Mouse (Mus musculus) liver, embryonic 15.5 days (tissue): ENCODE measurements at regions not wholly inside any gene's neighbourhood (a gene's known extent, or its start where the extent isn't known, plus 50 kb on each side); places are given as distances from the start of the nearest gene placed in this dataset.

ENCODE experiments used
- ATAC-seq: fragments of 200-750 bp; cut with Nextera tagmentation; 2 replicates; pipeline ENCODE4 v1.8.0; 2017; ENCODE audit warnings: moderate number of reproducible peaks, mild to moderate bottlenecking, moderate library complexity; ENCODE audit not compliant: insufficient read depth
- H3K27ac ChIP-seq: fragments of 300-500 bp; sonication (generic); replicated peaks from 2 replicates; pipeline ENCODE4 v1.5.1; 2015; ENCODE audit warnings: mild to moderate bottlenecking, inconsistent platforms
- H3K27me3 ChIP-seq: fragments of 300-500 bp; sonication (generic); 2 replicates; pipeline ENCODE4 v1.6.1; 2015; ENCODE audit warnings: mild to moderate bottlenecking, inconsistent platforms
- H3K36me3 ChIP-seq: fragments of 300-500 bp; sonication (generic); replicated peaks from 2 replicates; pipeline ENCODE4 v1.6.1; 2015; ENCODE audit warnings: moderate library complexity, mild to moderate bottlenecking, inconsistent platforms
- H3K4me1 ChIP-seq: fragments of 300-500 bp; sonication (generic); replicated peaks from 2 replicates; pipeline ENCODE4 v1.6.1; 2015; ENCODE audit warnings: inconsistent platforms
- H3K4me2 ChIP-seq: fragments of 300-500 bp; sonication (generic); 2 replicates; pipeline ENCODE4 v1.6.1; 2015; ENCODE audit warnings: moderate library complexity, mild to moderate bottlenecking, inconsistent platforms
- H3K4me3 ChIP-seq: fragments of 300-500 bp; sonication (generic); replicated peaks from 2 replicates; pipeline ENCODE4 v1.5.1; 2015; ENCODE audit warnings: mild to moderate bottlenecking, inconsistent platforms
- H3K9ac ChIP-seq: fragments of 300-500 bp; sonication (generic); 2 replicates; pipeline ENCODE4 v1.6.1; 2015; ENCODE audit warnings: moderate library complexity, mild to moderate bottlenecking, inconsistent platforms
- H3K9me3 ChIP-seq: fragments of 300-500 bp; sonication (generic); replicated peaks from 2 replicates; pipeline ENCODE4 v1.6.1; 2016; ENCODE audit warnings: inconsistent platforms
- WGBS: fragments of 180-500 bp; shearing (Covaris S2); methylation state at CpG from one replicate; pipeline ENCODE4 v1.1.7; 2015; ENCODE audit warnings: mixed read lengths; ENCODE audit not compliant: insufficient replicate concordance; 5-methylcytosine and 5-hydroxymethylcytosine counted together

- Histone ChIP-seq H3K27me3 (no peaks in the 10 kb centered on the region), H3K4me2 (peak overlapping the region; percentile 53), H3K9ac (no peak overlapping the region), H3K4me3 (no peak overlapping the region), H3K9me3 (no peaks in the 10 kb centered on the region), H3K4me1 (peaks cover 78% of the 10 kb centered on the region), H3K36me3 (no peaks in the 10 kb centered on the region), H3K27ac (peak overlapping the region; percentile 82)
- ATAC-seq, result no peak
- 24% methylated on average over 12 of the region's 12 CpGs for WGBS
These were observed 113.3 kb downstream of the Tomm20 start for GRCm38 (mm10) chr8:126832163-126832978.

- ATAC-seq, result no peak
- WGBS, result 46% methylated on average over 16 of the region's 16 CpGs
- peak overlapping the region; percentile 53; the same call in 1 of the 2 replicates for H3K4me2 ChIP-seq
These were observed 114.1 kb downstream of the Tomm20 start for GRCm38 (mm10) chr8:126831312-126832162.

GRCm38 (mm10) chr8:126830242-126830530, 115.5 kb downstream of the Tomm20 start:
- no peak overlapping the region for H3K9ac ChIP-seq
- H3K4me2 ChIP-seq, result no peak overlapping the region
- H3K36me3 ChIP-seq, result no peaks in the 10 kb centered on the region
- H3K27ac ChIP-seq, result peak overlapping the region; percentile 76
- ATAC-seq, result no peak
- WGBS, result 75% methylated on average over 5 of the region's 5 CpGs
- no peaks in the 10 kb centered on the region for H3K27me3 ChIP-seq
- no peaks in the 10 kb centered on the region for H3K9me3 ChIP-seq
- H3K4me1 ChIP-seq, result peaks cover 88% of the 10 kb centered on the region
- no peak overlapping the region for H3K4me3 ChIP-seq

More at GRCm38 (mm10) chr8:126831312-126832162, 114.1 kb downstream of the Tomm20 start:
- Histone ChIP-seq H3K27ac (peak overlapping the region; percentile 82), H3K4me3 (no peak overlapping the region), H3K4me1 (peaks cover 85% of the 10 kb centered on the region), H3K36me3 (no peaks in the 10 kb centered on the region), H3K9ac (no peak overlapping the region), H3K27me3 (no peaks in the 10 kb centered on the region), H3K9me3 (no peaks in the 10 kb centered on the region)

DNA sequence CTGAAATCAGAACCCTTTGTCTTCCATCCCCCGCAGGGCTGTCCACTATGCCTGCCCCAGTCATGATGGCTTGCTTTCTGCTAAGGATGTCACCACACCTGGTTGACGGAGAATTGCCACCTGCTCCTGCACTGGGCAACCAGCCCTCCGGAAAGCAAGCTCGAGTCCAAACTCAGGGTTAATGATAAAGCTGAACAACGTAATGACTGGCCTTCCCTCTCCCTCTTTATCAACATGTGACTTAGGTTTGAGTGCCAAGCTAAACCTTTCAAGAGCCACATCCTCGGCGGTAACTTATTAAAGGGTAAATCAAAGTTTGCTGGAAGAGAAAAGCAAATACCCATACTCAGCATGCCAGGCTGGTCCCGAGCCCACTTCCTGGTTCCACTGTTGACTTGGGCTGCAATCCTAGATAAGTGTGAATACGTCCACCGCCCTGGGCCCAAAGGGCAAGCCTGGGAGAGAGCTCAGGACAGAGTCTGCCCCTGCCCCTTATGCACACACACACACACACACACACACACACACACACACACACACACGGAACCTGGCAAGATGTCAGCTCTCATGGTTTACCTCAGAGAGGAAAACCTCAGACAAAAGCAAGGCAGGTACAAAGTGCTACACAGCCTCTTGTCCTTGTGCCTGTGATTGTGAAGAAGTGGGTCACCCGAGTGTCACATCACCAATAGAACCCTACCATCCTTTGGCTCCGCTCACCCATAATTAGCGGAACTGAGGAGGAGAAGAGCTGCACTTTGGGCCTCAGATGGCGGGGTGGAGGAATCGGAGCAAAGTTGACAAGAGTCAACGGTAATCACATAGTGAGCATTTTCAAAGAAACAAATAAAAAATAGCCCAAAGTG, 116.0 kb downstream of the Tomm20 start:
- Histone ChIP-seq H3K9ac (no peak overlapping the region), H3K36me3 (no peaks in the 10 kb centered on the region), H3K4me3 (no peak overlapping the region), H3K4me1 (peaks cover 89% of the 10 kb centered on the region), H3K27me3 (no peaks in the 10 kb centered on the region), H3K9me3 (no peaks in the 10 kb centered on the region), H3K27ac (peak overlapping the region; percentile 76), H3K4me2 (no peak overlapping the region; the same call in 1 of the 2 replicates)
- WGBS, result 49% methylated on average over 17 of the region's 17 CpGs
- peak; percentile 57 for ATAC-seq

GRCm38 (mm10) chr8:126827681-126828383, 117.8 kb downstream of the Tomm20 start:
- Histone ChIP-seq H3K27me3 (no peaks in the 10 kb centered on the region), H3K4me1 (peaks cover 79% of the 10 kb centered on the region), H3K9me3 (no peaks in the 10 kb centered on the region), H3K27ac (peak overlapping the region; percentile 90), H3K9ac (no peak overlapping the region), H3K36me3 (no peaks in the 10 kb centered on the region), H3K4me2 (no peak overlapping the region), H3K4me3 (no peak overlapping the region)
- ATAC-seq, result no peak
- WGBS, result 33% methylated on average over 6 of the region's 6 CpGs

GRCm38 (mm10) chr8:126826328-126827285, 119.0 kb downstream of the Tomm20 start:
- H3K4me2 ChIP-seq, result no peak overlapping the region
- H3K4me1 ChIP-seq, result peaks cover 67% of the 10 kb centered on the region
- WGBS, result 23% methylated on average over 11 of the region's 11 CpGs
- no peak overlapping the region for H3K9ac ChIP-seq
- no peaks in the 10 kb centered on the region for H3K27me3 ChIP-seq
- peak; percentile 27; the same call in 1 of the 2 replicates for ATAC-seq
- H3K4me3 ChIP-seq, result no peak overlapping the region
- H3K9me3 ChIP-seq, result no peaks in the 10 kb centered on the region
- no peaks in the 10 kb centered on the region for H3K36me3 ChIP-seq
- H3K27ac ChIP-seq, result peak overlapping the region; percentile 90

GRCm38 (mm10) chr8:126825877-126826276, 119.8 kb downstream of the Tomm20 start:
- H3K9ac ChIP-seq, result no peak overlapping the region

GRCm38 (mm10) chr8:126824575-126825208, 121.0 kb downstream of the Tomm20 start:
- Histone ChIP-seq H3K4me1 (peaks cover 49% of the 10 kb centered on the region), H3K9me3 (no peaks in the 10 kb centered on the region), H3K4me3 (no peak overlapping the region), H3K27me3 (no peaks in the 10 kb centered on the region), H3K27ac (peak overlapping the region; percentile 90), H3K4me2 (no peak overlapping the region), H3K36me3 (no peaks in the 10 kb centered on the region), H3K9ac (no peak overlapping the region)
- ATAC-seq, result peak; percentile 41
- 26% methylated on average over 10 of the region's 10 CpGs for WGBS

More at GRCm38 (mm10) chr8:126825877-126826276, 119.8 kb downstream of the Tomm20 start:
- WGBS, result 26% methylated on average over 3 of the region's 3 CpGs
- peak overlapping the region; percentile 90 for H3K27ac ChIP-seq
- H3K9me3 ChIP-seq, result no peaks in the 10 kb centered on the region
- H3K27me3 ChIP-seq, result no peaks in the 10 kb centered on the region
- peaks cover 61% of the 10 kb centered on the region for H3K4me1 ChIP-seq
- no peak for ATAC-seq
- no peaks in the 10 kb centered on the region for H3K36me3 ChIP-seq
- no peak overlapping the region for H3K4me3 ChIP-seq
- no peak overlapping the region for H3K4me2 ChIP-seq

DNA sequence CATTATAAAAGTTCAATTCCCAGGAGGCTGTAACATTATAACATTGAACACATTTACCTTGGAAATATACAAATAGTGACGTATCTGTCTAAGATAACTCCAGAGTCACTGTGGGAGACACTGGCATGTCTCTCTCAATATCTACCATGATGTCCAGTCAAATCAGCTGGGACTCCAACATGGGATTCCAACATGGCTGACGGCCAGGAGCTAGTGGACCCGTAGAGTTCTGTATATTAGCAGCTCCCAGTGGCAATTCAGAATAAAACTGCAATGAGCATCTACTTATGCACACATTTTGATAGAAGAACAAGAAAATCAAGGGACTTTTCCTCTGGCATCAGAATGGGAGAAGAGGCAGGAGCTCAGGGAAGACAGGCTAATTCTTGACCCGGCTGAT, 123.4 kb downstream of the Tomm20 start:
- Histone ChIP-seq H3K4me1 (peaks cover 29% of the 10 kb centered on the region), H3K36me3 (no peaks in the 10 kb centered on the region), H3K4me2 (no peak overlapping the region), H3K9me3 (no peaks in the 10 kb centered on the region), H3K27ac (no peak overlapping the region), H3K9ac (no peak overlapping the region), H3K27me3 (no peaks in the 10 kb centered on the region), H3K4me3 (no peak overlapping the region)
- no peak for ATAC-seq
- 73% methylated on average over 4 of the region's 4 CpGs for WGBS
